Mouse (Mus musculus): ENCODE results near the gene Olfr584. TPM values are rescaled to one million over a fixed set of nuclear protein-coding genes. Genes with fewer than 3 reads are reported as not detected.

The Olfr584 gene
- polyA plus RNA-seq (2012; rRNA removed): not detected in 2 replicates

- no peak for TF ChIP-seq CTCF (IDR thresholded peaks at IDR 0.05; ENCODE audit: borderline replicate concordance, insufficient read depth, low read depth, low read length)
- TF ChIP-seq POLR2A (IDR thresholded peaks at IDR 0.05; ENCODE audit: borderline replicate concordance, insufficient read depth, low read length): no peak
- H3K27ac ChIP-seq (ENCODE audit: insufficient read depth, low read length): no peak within 1 kb of the TSS
- 76% methylated on average over 1 of the region's 1 CpGs for WGBS
- no peaks in the 10 kb centered on the region for H3K27me3 ChIP-seq (ENCODE audit: control insufficient read depth, insufficient read depth, low read length)
- no peak within 1 kb of the TSS for H3K4me3 ChIP-seq (replicated peaks; ENCODE audit: insufficient read depth, low read depth, low read length)
- DNase-seq: no peak
- no peaks in the 10 kb centered on the region for H3K4me1 ChIP-seq (ENCODE audit: control insufficient read depth, insufficient read depth, low read length)
Observed at GRCm38 (mm10) chr7:103081585-103081984, at the start of gene Olfr584. Gene Olfr584 (plus strand): TSS chr7:103081885.

GRCm38 (mm10) chr7:103037724-103038123, 44.0 kb upstream of the Olfr584 start, which contains the start of gene Olfr582:
Gene Olfr582 (plus strand): TSS chr7:103038024.
- no peak within 1 kb of the TSS for H3K27ac ChIP-seq (ENCODE audit: insufficient read depth, low read length)
- DNase-seq: no peak
- no peak within 1 kb of the TSS for H3K4me3 ChIP-seq (replicated peaks; ENCODE audit: insufficient read depth, low read depth, low read length)
- no peaks in the 10 kb centered on the region for H3K27me3 ChIP-seq (ENCODE audit: control insufficient read depth, insufficient read depth, low read length)
- TF ChIP-seq CTCF (IDR thresholded peaks at IDR 0.05; ENCODE audit: borderline replicate concordance, insufficient read depth, low read depth, low read length) (no peak), POLR2A (IDR thresholded peaks at IDR 0.05; ENCODE audit: borderline replicate concordance, insufficient read depth, low read length) (no peak)
- H3K4me1 ChIP-seq (ENCODE audit: control insufficient read depth, insufficient read depth, low read length): no peaks in the 10 kb centered on the region

- no peak for TF ChIP-seq CTCF (IDR thresholded peaks at IDR 0.05; ENCODE audit: borderline replicate concordance, insufficient read depth, low read depth, low read length)
- no peak for TF ChIP-seq POLR2A (IDR thresholded peaks at IDR 0.05; ENCODE audit: borderline replicate concordance, insufficient read depth, low read length)
- 89% methylated on average over 1 of the region's 1 CpGs for whole genome bisulfite sequencing
- DNase-seq: no peak
- no peak within 1 kb of the TSS for H3K27ac ChIP-seq (ENCODE audit: insufficient read depth, low read length)
- no peak within 1 kb of the TSS for H3K4me3 ChIP-seq (replicated peaks; ENCODE audit: insufficient read depth, low read depth, low read length)
- H3K27me3 ChIP-seq (ENCODE audit: control insufficient read depth, insufficient read depth, low read length): no peaks in the 10 kb centered on the region
- H3K4me1 ChIP-seq (ENCODE audit: control insufficient read depth, insufficient read depth, low read length): no peaks in the 10 kb centered on the region
Observed at GRCm38 (mm10) chr7:103051000-103051399, 30.7 kb upstream of the Olfr584 start, which contains the start of gene Olfr583. Gene Olfr583 (plus strand): TSS chr7:103051300.

GRCm38 (mm10) chr7:103097420-103097819, 15.7 kb downstream of the Olfr584 start, which contains the start of gene Olfr585:
Gene Olfr585 (plus strand): TSS chr7:103097720.
- no peaks in the 10 kb centered on the region for H3K27me3 ChIP-seq (ENCODE audit: control insufficient read depth, insufficient read depth, low read length)
- no peak within 1 kb of the TSS for H3K4me3 ChIP-seq (replicated peaks; ENCODE audit: insufficient read depth, low read depth, low read length)
- no peak for TF ChIP-seq CTCF (IDR thresholded peaks at IDR 0.05; ENCODE audit: borderline replicate concordance, insufficient read depth, low read depth, low read length)
- TF ChIP-seq POLR2A (IDR thresholded peaks at IDR 0.05; ENCODE audit: borderline replicate concordance, insufficient read depth, low read length): no peak
- H3K4me1 ChIP-seq (ENCODE audit: control insufficient read depth, insufficient read depth, low read length): no peaks in the 10 kb centered on the region
- no peak within 1 kb of the TSS for H3K27ac ChIP-seq (ENCODE audit: insufficient read depth, low read length)
- WGBS: 80% methylated on average over 1 of the region's 1 CpGs
- DNase-seq: no peak

- WGBS: 44% methylated on average over 3 of the region's 3 CpGs
- no peaks in the 10 kb centered on the region for H3K4me1 ChIP-seq (ENCODE audit: control insufficient read depth, insufficient read depth, low read length)
- no peak overlapping the region for H3K4me3 ChIP-seq (replicated peaks; ENCODE audit: insufficient read depth, low read depth, low read length)
- TF ChIP-seq POLR2A (IDR thresholded peaks at IDR 0.05; ENCODE audit: borderline replicate concordance, insufficient read depth, low read length) (no peak), CTCF (IDR thresholded peaks at IDR 0.05; ENCODE audit: borderline replicate concordance, insufficient read depth, low read depth, low read length) (no peak)
- no peak overlapping the region for H3K27ac ChIP-seq (ENCODE audit: insufficient read depth, low read length)
- no peaks in the 10 kb centered on the region for H3K27me3 ChIP-seq (ENCODE audit: control insufficient read depth, insufficient read depth, low read length)
- DNase-seq: no peak
Observed at GRCm38 (mm10) chr7:103119406-103119805, 37.7 kb downstream of the Olfr584 start.

GRCm38 (mm10) chr7:103125538-103125937, 43.9 kb downstream of the Olfr584 start, which contains the start of gene Olfr586:
Gene Olfr586 (minus strand): TSS chr7:103125638.
- H3K27ac ChIP-seq (ENCODE audit: insufficient read depth, low read length): no peak within 1 kb of the TSS
- H3K4me3 ChIP-seq (replicated peaks; ENCODE audit: insufficient read depth, low read depth, low read length): no peak within 1 kb of the TSS
- 88% methylated on average over 3 of the region's 3 CpGs for WGBS
- no peak for DNase-seq
- TF ChIP-seq CTCF (IDR thresholded peaks at IDR 0.05; ENCODE audit: borderline replicate concordance, insufficient read depth, low read depth, low read length): no peak
- TF ChIP-seq POLR2A (IDR thresholded peaks at IDR 0.05; ENCODE audit: borderline replicate concordance, insufficient read depth, low read length): no peak
- no peaks in the 10 kb centered on the region for H3K27me3 ChIP-seq (ENCODE audit: control insufficient read depth, insufficient read depth, low read length)
- no peaks in the 10 kb centered on the region for H3K4me1 ChIP-seq (ENCODE audit: control insufficient read depth, insufficient read depth, low read length)

Other genes with a start within 250 kb of the Olfr584 start
- not detected in 2 replicates for gene Olfr566, start 223.1 kb upstream of the Olfr584 start, polyA plus RNA-seq (2012; rRNA removed)
- gene Olfr568, start 204.8 kb upstream of the Olfr584 start, polyA plus RNA-seq (2012; rRNA removed): not detected in 2 replicates
- gene Olfr569, start 191.0 kb upstream of the Olfr584 start, polyA plus RNA-seq (2012; rRNA removed): not detected in 2 replicates
- 0.19 TPM in 1 of 2 replicates, not detected in the other for gene Olfr570, start 187.3 kb upstream of the Olfr584 start, polyA plus RNA-seq (2012; rRNA removed)
- gene Olfr571, start 164.3 kb upstream of the Olfr584 start, polyA plus RNA-seq (2012; rRNA removed): not detected in 2 replicates
- not detected in 2 replicates for gene Olfr572, start 157.5 kb upstream of the Olfr584 start, polyA plus RNA-seq (2012; rRNA removed)
- not detected in 2 replicates for gene Olfr573-ps1, start 139.3 kb upstream of the Olfr584 start, polyA plus RNA-seq (2012; rRNA removed)
- not detected in 2 replicates for gene Olfr574, start 133.4 kb upstream of the Olfr584 start, polyA plus RNA-seq (2012; rRNA removed)
- gene Olfr575, start 123.1 kb upstream of the Olfr584 start, polyA plus RNA-seq (2012; rRNA removed): not detected in 2 replicates
- gene Olfr576, start 119.2 kb upstream of the Olfr584 start, polyA plus RNA-seq (2012; rRNA removed): not detected in 2 replicates
- not detected in 2 replicates for gene Olfr577, start 105.9 kb upstream of the Olfr584 start, polyA plus RNA-seq (2012; rRNA removed)
- gene Olfr578, start 92.6 kb upstream of the Olfr584 start, polyA plus RNA-seq (2012; rRNA removed): not detected in 2 replicates
- gene Olfr582, start 43.9 kb upstream of the Olfr584 start, polyA plus RNA-seq (2012; rRNA removed): not detected in 2 replicates
- gene Olfr583, start 30.6 kb upstream of the Olfr584 start, polyA plus RNA-seq (2012; rRNA removed): not detected in 2 replicates
- gene Olfr585, start 15.8 kb downstream of the Olfr584 start, polyA plus RNA-seq (2012; rRNA removed): not detected in 2 replicates
- gene Olfr586, start 43.8 kb downstream of the Olfr584 start, polyA plus RNA-seq (2012; rRNA removed): not detected in 2 replicates
- not detected in 2 replicates for gene Olfr588-ps1, start 59.0 kb downstream of the Olfr584 start, polyA plus RNA-seq (2012; rRNA removed)
- gene Olfr589, start 74.5 kb downstream of the Olfr584 start, polyA plus RNA-seq (2012; rRNA removed): not detected in 2 replicates
- gene Olfr591, start 96.5 kb downstream of the Olfr584 start, polyA plus RNA-seq (2012; rRNA removed): not detected in 2 replicates
- gene Olfr592, start 102.9 kb downstream of the Olfr584 start, polyA plus RNA-seq (2012; rRNA removed): not detected in 2 replicates
- not detected in 2 replicates for gene Olfr593, start 130.0 kb downstream of the Olfr584 start, polyA plus RNA-seq (2012; rRNA removed)
- not detected in 2 replicates for gene Olfr594, start 135.1 kb downstream of the Olfr584 start, polyA plus RNA-seq (2012; rRNA removed)
- gene Usp17ld, start 170.6 kb downstream of the Olfr584 start, polyA plus RNA-seq (2012; rRNA removed): not detected in 2 replicates
- gene Olfr596, start 223.8 kb downstream of the Olfr584 start, polyA plus RNA-seq (2012; rRNA removed): not detected in 2 replicates
- gene Olfr597, start 234.4 kb downstream of the Olfr584 start, polyA plus RNA-seq (2012; rRNA removed): not detected in 2 replicates
- not detected in 2 replicates for gene Olfr598, start 241.7 kb downstream of the Olfr584 start, polyA plus RNA-seq (2012; rRNA removed)